Mouse (Mus musculus): ENCODE measurements around the gene Dnmt3b. TPM values are rescaled to one million over a fixed set of nuclear protein-coding genes. Genes with fewer than 3 reads are reported as not detected.

The Dnmt3b gene
- 0.64 TPM for polyA plus RNA-seq (2014; fragmentation: Illumina TruSeq; extraction: RNeasy Lipid Tissue Mini Kit (QIAGEN cat#74804); ENCODE audit: low read depth, low replicate concordance)

GRCm38 (mm10) chr2:153649298-153650013 is at the start of gene Dnmt3b:
Dnmt3b (plus strand) TSS chr2:153649450.

DNA sequence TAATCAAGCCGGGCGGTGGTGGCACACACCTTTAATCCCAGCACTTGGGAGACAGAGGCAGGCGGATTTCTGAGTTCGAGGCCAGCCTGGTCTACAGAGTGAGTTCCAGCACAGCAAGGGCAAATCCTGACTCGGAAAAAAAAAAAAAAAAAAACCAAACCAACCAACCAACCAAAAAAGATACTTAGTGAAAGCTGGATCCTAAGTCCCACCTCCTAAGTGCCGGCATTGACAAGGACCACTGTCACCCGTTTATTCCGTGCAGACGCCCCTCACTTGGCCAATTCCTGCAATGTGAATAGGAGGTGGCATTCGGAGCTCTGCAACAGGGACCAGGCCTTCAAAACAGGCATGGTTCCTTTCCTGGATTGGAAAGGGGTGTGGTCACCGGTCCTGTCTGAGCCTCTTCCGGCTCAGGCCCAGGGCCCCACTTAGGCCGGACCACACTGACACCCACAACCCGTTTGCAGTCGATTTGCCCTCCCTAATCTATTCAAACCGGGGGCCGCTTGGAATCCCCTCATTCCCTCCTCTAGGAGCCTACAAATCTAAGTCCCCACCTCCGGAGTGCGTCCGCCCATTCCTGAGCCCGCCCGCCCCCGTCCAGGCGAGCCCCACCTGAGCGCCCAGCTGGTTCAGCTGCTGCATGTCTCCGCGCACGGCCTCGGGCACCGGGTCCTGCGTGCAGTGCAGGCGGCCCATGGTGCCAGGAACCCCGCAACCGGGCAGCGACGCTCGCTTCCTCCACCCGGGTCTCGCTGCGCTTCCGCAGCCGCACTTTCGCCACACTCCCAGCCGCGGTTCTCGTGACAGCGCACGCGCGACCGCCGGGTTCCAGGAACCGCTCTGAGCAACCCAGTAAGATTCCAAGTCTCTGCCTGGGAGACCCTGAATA is 17.0 kb upstream of the Dnmt3b start, which contains the start of gene Commd7:
TSS of gene Commd7 (minus strand) at position 806 of the 895 bp plus-strand sequence.

GRCm38 (mm10) chr2:153696352-153696751 is 47.1 kb downstream of the Dnmt3b start, which contains the start of gene Dnmt3c:
Dnmt3c (plus strand) TSS chr2:153696652.

Other genes with a start within 250 kb of the Dnmt3b start
- not detected for gene 4930404H24Rik, start 156.7 kb upstream of the Dnmt3b start, polyA plus RNA-seq (2014; fragmentation: Illumina TruSeq; extraction: RNeasy Lipid Tissue Mini Kit (QIAGEN cat#74804); ENCODE audit: low read depth, low replicate concordance)
- 4.8 TPM for gene Nol4l, start 119.5 kb upstream of the Dnmt3b start, polyA plus RNA-seq (2014; fragmentation: Illumina TruSeq; extraction: RNeasy Lipid Tissue Mini Kit (QIAGEN cat#74804); ENCODE audit: low read depth, low replicate concordance)
- 17.3 TPM for gene Commd7, start 16.7 kb upstream of the Dnmt3b start, polyA plus RNA-seq (2014; fragmentation: Illumina TruSeq; extraction: RNeasy Lipid Tissue Mini Kit (QIAGEN cat#74804); ENCODE audit: low read depth, low replicate concordance)
- not detected for gene Dnmt3c, start 47.2 kb downstream of the Dnmt3b start, polyA plus RNA-seq (2014; fragmentation: Illumina TruSeq; extraction: RNeasy Lipid Tissue Mini Kit (QIAGEN cat#74804); ENCODE audit: low read depth, low replicate concordance)
- 334 TPM for gene Mapre1, start 91.8 kb downstream of the Dnmt3b start, polyA plus RNA-seq (2014; fragmentation: Illumina TruSeq; extraction: RNeasy Lipid Tissue Mini Kit (QIAGEN cat#74804); ENCODE audit: low read depth, low replicate concordance)
- gene Efcab8, start 130.5 kb downstream of the Dnmt3b start, polyA plus RNA-seq (2014; fragmentation: Illumina TruSeq; extraction: RNeasy Lipid Tissue Mini Kit (QIAGEN cat#74804); ENCODE audit: low read depth, low replicate concordance), result 0.35 TPM
- gene Sun5, start 221.6 kb downstream of the Dnmt3b start, polyA plus RNA-seq (2014; fragmentation: Illumina TruSeq; extraction: RNeasy Lipid Tissue Mini Kit (QIAGEN cat#74804); ENCODE audit: low read depth, low replicate concordance), result not detected
- gene Bpifb2, start 225.6 kb downstream of the Dnmt3b start, polyA plus RNA-seq (2014; fragmentation: Illumina TruSeq; extraction: RNeasy Lipid Tissue Mini Kit (QIAGEN cat#74804); ENCODE audit: low read depth, low replicate concordance), result not detected

Measured in adrenal gland, adult 10 weeks (tissue).